Mouse (Mus musculus): ENCODE results near the gene Cd244a. TPM values are rescaled to one million over a fixed set of nuclear protein-coding genes. Genes with fewer than 3 reads are reported as not detected.

Gene Cd244a
- polyA plus RNA-seq, 1 experiment, result not detected

DNA sequence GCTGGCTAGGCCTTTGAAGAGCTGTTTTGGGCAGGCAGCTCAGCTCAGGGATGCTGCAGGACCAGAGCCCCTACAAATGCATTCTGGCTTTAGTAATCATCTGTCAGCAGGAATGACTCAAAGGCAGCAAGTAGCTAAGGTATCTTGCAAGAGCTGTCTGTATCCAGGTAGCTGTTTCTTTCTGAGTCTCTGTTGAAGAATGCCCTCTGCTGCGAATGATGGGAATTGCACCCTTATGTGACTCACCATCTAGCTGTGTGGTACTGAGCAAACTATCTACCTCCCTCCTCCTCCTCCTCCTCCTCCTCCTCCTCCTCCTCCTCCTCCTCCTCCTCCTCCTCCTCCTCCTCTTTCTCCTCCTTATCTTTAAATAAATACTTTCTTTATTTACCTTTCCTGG lies 51.8 kb downstream of the Cd244a start:
- Histone ChIP-seq H3K9me3 (ENCODE audit: control insufficient read depth, low read length) (no peaks in the 10 kb centered on the region), H3K36me3 (ENCODE audit: control insufficient read depth) (no peaks in the 10 kb centered on the region), H3K4me3 (replicated peaks) (no peak overlapping the region), H3K4me1 (ENCODE audit: control insufficient read depth) (no peaks in the 10 kb centered on the region), H3K27me3 (ENCODE audit: control insufficient read depth) (no peaks in the 10 kb centered on the region)
- TF ChIP-seq TAL1 (IDR thresholded peaks at IDR 0.05; ENCODE audit: low read length) (no peak), GATA1 (IDR thresholded peaks at IDR 0.05; ENCODE audit: low read length) (no peak)

DNA sequence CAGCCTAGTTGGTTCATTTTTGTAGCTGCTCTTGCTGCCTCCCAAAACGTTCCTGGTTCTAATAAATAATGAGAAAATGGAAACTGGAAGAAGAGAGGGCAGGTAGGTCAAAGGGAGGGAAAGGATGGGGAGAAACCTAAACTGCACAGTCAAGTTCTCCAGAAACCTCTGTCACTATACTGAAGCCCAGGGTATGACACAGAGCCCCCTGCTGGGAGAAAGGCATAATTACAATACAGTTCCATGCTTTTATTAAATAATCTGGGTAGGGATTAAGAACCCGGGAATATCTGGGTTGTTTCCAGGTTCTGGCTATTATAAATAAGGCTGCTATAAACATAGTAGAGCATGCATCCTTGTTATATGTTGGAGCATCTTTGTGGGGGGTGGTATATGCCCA lies 55.0 kb downstream of the Cd244a start:
- Histone ChIP-seq H3K36me3 (ENCODE audit: control insufficient read depth) (no peaks in the 10 kb centered on the region), H3K9me3 (ENCODE audit: control insufficient read depth, low read length) (no peaks in the 10 kb centered on the region), H3K4me1 (ENCODE audit: control insufficient read depth) (no peaks in the 10 kb centered on the region), H3K4me3 (replicated peaks) (no peak overlapping the region), H3K27me3 (ENCODE audit: control insufficient read depth) (no peaks in the 10 kb centered on the region)
- TF ChIP-seq GATA1 (IDR thresholded peaks at IDR 0.05; ENCODE audit: low read length) (no peak), TAL1 (IDR thresholded peaks at IDR 0.05; ENCODE audit: low read length) (no peak)

DNA sequence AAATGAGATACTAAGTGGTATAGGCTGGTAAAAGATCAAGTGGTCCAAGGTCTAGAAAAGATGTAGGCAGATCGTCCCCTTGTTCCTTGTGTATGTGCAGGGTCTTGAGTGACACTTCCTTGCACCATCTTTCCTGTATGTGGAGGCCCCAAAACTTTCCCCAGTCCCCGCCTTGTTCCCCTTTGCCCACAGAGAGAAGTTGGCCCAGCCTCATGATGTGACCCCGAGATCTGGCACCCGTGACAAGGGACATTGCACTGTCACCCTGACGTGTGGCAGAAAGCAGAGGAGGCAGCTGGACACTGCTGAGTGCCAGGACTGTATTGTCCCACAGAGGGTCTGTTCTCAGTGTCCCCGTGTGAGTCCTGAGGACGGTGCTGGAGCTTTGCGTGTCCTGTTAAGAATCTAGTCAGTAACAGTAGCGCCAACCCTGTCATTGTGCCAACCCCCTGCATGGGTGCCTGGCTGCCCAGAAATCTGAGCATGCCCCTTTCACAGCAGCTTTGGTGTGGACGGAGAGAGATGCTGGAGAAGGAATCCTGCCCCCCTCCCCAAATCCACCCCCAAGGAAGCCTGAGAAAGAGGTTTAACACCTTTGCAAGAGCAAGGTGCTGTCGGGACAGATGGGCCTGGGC lies 58.0 kb downstream of the Cd244a start:
- TF ChIP-seq TAL1 (IDR thresholded peaks at IDR 0.05; ENCODE audit: low read length), result no peak
- TF ChIP-seq GATA1 (IDR thresholded peaks at IDR 0.05; ENCODE audit: low read length), result no peak
- H3K36me3 ChIP-seq (ENCODE audit: control insufficient read depth), result no peaks in the 10 kb centered on the region
- no peaks in the 10 kb centered on the region for H3K4me1 ChIP-seq (ENCODE audit: control insufficient read depth)
- no peak overlapping the region for H3K4me3 ChIP-seq (replicated peaks)
- no peaks in the 10 kb centered on the region for H3K27me3 ChIP-seq (ENCODE audit: control insufficient read depth)
- H3K9me3 ChIP-seq (ENCODE audit: control insufficient read depth, low read length), result no peaks in the 10 kb centered on the region

DNA sequence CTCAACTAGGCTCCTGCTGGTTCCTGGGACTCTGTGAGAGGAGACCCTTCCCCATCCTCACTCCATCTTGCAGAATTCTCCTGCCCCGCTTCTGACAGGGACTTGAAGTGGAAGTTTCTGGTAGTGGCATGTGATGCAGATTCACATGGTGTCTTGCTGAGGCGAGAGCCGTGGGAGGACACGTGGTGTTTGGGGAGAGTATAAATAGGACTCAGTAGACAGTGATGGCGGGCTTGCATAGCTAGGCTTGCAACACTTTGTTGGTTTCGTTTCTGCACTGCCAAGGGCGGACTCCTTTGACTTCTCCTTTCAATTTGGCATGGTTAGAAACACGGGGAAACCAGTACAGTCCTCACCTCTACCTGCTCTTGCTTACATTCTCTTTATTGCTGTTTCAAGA lies 60.0 kb downstream of the Cd244a start:
- TF ChIP-seq GATA1 (IDR thresholded peaks at IDR 0.05; ENCODE audit: low read length), result no peak
- no peak for TF ChIP-seq TAL1 (IDR thresholded peaks at IDR 0.05; ENCODE audit: low read length)
- no peaks in the 10 kb centered on the region for H3K4me1 ChIP-seq (ENCODE audit: control insufficient read depth)
- no peaks in the 10 kb centered on the region for H3K9me3 ChIP-seq (ENCODE audit: control insufficient read depth, low read length)
- no peaks in the 10 kb centered on the region for H3K27me3 ChIP-seq (ENCODE audit: control insufficient read depth)
- H3K36me3 ChIP-seq (ENCODE audit: control insufficient read depth), result no peaks in the 10 kb centered on the region
- H3K4me3 ChIP-seq (replicated peaks), result no peak overlapping the region

DNA sequence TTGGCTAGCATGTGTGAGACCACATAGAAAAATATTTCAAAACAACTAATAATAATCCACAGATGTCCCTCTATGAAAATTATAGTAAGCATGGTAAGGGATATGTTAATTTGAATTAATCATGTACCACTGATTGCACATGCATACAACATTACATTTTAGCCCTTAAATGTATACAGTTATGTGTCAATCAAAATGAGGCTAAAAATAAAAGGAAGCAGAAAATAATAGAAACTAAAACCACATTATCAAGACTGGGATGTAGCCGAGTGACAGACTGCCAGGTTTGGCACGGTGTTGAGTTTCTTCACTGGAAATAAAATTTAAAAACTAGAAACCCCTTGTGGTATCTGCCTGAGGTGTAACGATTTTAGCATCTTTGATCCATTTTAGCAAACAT lies 60.7 kb downstream of the Cd244a start:
- Histone ChIP-seq H3K36me3 (ENCODE audit: control insufficient read depth) (no peaks in the 10 kb centered on the region), H3K27me3 (ENCODE audit: control insufficient read depth) (no peaks in the 10 kb centered on the region), H3K4me1 (ENCODE audit: control insufficient read depth) (no peaks in the 10 kb centered on the region), H3K9me3 (ENCODE audit: control insufficient read depth, low read length) (no peaks in the 10 kb centered on the region), H3K4me3 (replicated peaks) (no peak overlapping the region)
- TF ChIP-seq GATA1 (IDR thresholded peaks at IDR 0.05; ENCODE audit: low read length) (no peak), TAL1 (IDR thresholded peaks at IDR 0.05; ENCODE audit: low read length) (no peak)

DNA sequence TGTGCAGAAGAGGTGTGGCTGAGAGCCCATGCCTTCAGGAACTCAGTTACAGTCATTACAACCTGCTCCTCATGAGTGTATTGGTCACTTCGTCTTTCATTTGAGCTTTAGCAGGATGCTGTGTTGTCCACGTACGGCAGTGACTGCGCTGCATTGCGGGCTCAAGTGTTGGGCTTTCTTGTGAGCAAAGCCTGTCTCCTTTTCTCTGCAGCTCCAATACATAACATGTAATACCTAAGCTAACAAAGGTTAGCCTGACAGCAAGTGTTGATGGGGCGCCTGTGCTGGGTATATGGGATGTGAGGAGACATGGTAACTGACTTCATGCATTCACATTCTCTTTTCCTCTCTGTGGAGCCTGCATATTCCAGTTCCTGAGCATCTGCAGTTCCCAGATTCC lies 61.1 kb downstream of the Cd244a start:
- H3K4me1 ChIP-seq (ENCODE audit: control insufficient read depth), result no peaks in the 10 kb centered on the region
- H3K27me3 ChIP-seq (ENCODE audit: control insufficient read depth), result no peaks in the 10 kb centered on the region
- no peaks in the 10 kb centered on the region for H3K36me3 ChIP-seq (ENCODE audit: control insufficient read depth)
- no peaks in the 10 kb centered on the region for H3K9me3 ChIP-seq (ENCODE audit: control insufficient read depth, low read length)
- TF ChIP-seq TAL1 (IDR thresholded peaks at IDR 0.05; ENCODE audit: low read length) (no peak), GATA1 (IDR thresholded peaks at IDR 0.05; ENCODE audit: low read length) (no peak)
- no peak overlapping the region for H3K4me3 ChIP-seq (replicated peaks)

DNA sequence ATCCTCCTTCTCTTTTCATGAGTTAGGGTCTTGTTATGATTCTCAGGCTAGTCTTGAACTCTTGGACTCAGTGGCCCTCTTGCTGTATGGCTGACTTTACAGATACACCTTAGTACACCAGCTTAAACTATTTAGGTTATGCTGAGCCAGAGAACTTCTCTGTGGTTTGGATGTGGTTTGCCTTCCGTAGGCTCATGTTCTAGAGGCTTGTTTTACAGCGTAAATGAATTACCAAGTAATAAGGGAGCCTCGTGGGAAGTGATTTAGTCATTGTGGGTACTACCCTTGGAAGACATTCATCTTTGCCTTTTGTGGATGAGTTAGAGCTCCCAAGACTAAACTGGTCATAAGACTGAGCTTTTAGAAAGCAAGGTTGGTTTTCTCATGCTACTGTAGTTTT lies 68.8 kb downstream of the Cd244a start:
- Histone ChIP-seq H3K27me3 (ENCODE audit: control insufficient read depth) (no peaks in the 10 kb centered on the region), H3K4me3 (replicated peaks) (no peak overlapping the region), H3K36me3 (ENCODE audit: control insufficient read depth) (no peaks in the 10 kb centered on the region), H3K4me1 (ENCODE audit: control insufficient read depth) (no peaks in the 10 kb centered on the region), H3K9me3 (ENCODE audit: control insufficient read depth, low read length) (no peaks in the 10 kb centered on the region)
- no peak for TF ChIP-seq TAL1 (IDR thresholded peaks at IDR 0.05; ENCODE audit: low read length)
- no peak for TF ChIP-seq GATA1 (IDR thresholded peaks at IDR 0.05; ENCODE audit: low read length)

DNA sequence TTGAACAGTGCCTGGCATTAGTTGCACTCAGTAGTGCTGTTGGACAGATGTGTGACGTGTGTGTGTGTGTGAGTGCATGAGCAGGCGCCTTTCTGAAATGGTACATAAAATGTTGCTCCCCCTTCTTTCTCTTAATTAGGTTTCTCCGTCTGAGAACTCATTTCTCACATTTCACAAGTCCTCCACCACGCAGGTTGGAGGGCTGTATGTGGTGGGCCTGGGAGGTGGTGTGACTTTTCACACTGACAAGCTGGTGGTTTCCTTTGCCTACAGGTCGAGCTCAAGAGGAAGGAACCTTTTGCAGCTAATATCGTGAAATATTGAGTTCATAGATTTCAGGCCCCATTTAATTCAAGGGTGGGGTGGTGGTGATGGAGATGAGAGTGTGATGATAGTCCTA lies 70.2 kb downstream of the Cd244a start:
- H3K27me3 ChIP-seq (ENCODE audit: control insufficient read depth), result no peaks in the 10 kb centered on the region
- no peak overlapping the region for H3K4me3 ChIP-seq (replicated peaks)
- H3K4me1 ChIP-seq (ENCODE audit: control insufficient read depth), result no peaks in the 10 kb centered on the region
- H3K36me3 ChIP-seq (ENCODE audit: control insufficient read depth), result no peaks in the 10 kb centered on the region
- no peak for TF ChIP-seq GATA1 (IDR thresholded peaks at IDR 0.05; ENCODE audit: low read length)
- TF ChIP-seq TAL1 (IDR thresholded peaks at IDR 0.05; ENCODE audit: low read length), result no peak
- H3K9me3 ChIP-seq (ENCODE audit: control insufficient read depth, low read length), result no peaks in the 10 kb centered on the region

DNA sequence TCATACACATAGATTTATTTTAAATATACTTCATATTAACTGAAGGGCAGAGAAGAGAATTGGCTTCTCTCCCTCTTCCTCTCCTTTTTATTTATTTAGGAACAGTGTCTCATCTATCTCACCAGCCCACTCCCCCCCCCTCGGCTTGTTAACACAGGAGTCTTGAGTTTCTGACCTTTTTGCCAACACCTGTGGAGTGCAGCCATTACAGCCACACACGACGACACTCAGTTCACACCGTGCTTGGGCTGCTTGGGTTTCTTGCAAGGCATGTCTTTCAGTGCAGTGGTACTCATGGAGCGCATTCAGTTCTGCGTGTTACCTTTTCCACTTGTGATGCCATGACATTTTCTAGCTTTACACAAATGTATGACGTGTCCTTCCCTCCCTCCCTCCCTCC lies 71.0 kb downstream of the Cd244a start:
- TF ChIP-seq TAL1 (IDR thresholded peaks at IDR 0.05; ENCODE audit: low read length) (no peak), GATA1 (IDR thresholded peaks at IDR 0.05; ENCODE audit: low read length) (no peak)
- no peak overlapping the region for H3K4me3 ChIP-seq (replicated peaks)
- H3K27me3 ChIP-seq (ENCODE audit: control insufficient read depth), result no peaks in the 10 kb centered on the region
- no peaks in the 10 kb centered on the region for H3K36me3 ChIP-seq (ENCODE audit: control insufficient read depth)
- H3K4me1 ChIP-seq (ENCODE audit: control insufficient read depth), result no peaks in the 10 kb centered on the region
- no peaks in the 10 kb centered on the region for H3K9me3 ChIP-seq (ENCODE audit: control insufficient read depth, low read length)

DNA sequence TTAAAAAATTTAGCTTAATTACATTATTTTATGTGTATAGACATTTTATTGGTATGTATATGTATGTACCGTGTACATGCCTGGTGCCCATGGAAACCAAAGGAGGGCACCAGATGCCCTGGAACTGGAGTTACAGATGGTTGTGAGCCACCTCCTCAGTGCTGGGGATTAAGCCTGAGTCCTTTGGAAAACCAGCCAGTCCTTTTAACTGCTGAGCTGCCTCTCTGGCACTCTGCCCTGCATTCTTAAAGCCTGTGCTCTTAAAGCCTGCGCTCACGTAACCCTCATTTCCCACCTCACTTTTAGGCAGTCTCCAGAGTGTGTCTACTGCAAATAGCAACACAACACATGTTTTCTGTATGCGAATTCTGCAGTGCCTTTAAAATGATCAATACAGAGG lies 71.9 kb downstream of the Cd244a start:
- H3K9me3 ChIP-seq (ENCODE audit: control insufficient read depth, low read length), result no peaks in the 10 kb centered on the region
- TF ChIP-seq TAL1 (IDR thresholded peaks at IDR 0.05; ENCODE audit: low read length), result no peak
- TF ChIP-seq GATA1 (IDR thresholded peaks at IDR 0.05; ENCODE audit: low read length), result no peak
- no peaks in the 10 kb centered on the region for H3K27me3 ChIP-seq (ENCODE audit: control insufficient read depth)
- H3K4me3 ChIP-seq (replicated peaks), result no peak overlapping the region
- no peaks in the 10 kb centered on the region for H3K4me1 ChIP-seq (ENCODE audit: control insufficient read depth)
- no peaks in the 10 kb centered on the region for H3K36me3 ChIP-seq (ENCODE audit: control insufficient read depth)

Measured in erythroblast, embryonic 14.5 days (primary cell).